Mouse (Mus musculus) embryonic facial prominence, embryonic 15.5 days (tissue): ENCODE results near the gene Dmtf1. TPM values are rescaled to one million over a fixed set of nuclear protein-coding genes. Genes with fewer than 3 reads are reported as not detected.

Experiments used
- ATAC-seq: fragments of 200-750 bp; cut with Nextera tagmentation; 2 replicates; pipeline ENCODE4 v1.8.0; 2017; ENCODE audit warnings: low read depth, moderate TSS enrichment; ENCODE audit not compliant: insufficient number of reproducible peaks, low FRiP score, low TSS enrichment
- H3K27ac ChIP-seq: fragments of 300-500 bp; sonication (generic); replicated peaks from 2 replicates; pipeline ENCODE4 v1.5.1; 2015; ENCODE audit warnings: mild to moderate bottlenecking, inconsistent platforms
- H3K27me3 ChIP-seq: fragments of 300-500 bp; sonication (generic); 2 replicates; pipeline ENCODE4 v1.6.1; 2015; ENCODE audit warnings: inconsistent platforms
- H3K36me3 ChIP-seq: fragments of 300-500 bp; sonication (generic); 2 replicates; pipeline ENCODE4 v1.6.1; 2015; ENCODE audit warnings: mild to moderate bottlenecking, inconsistent platforms
- H3K4me1 ChIP-seq: fragments of 300-500 bp; sonication (generic); 2 replicates; pipeline ENCODE4 v1.6.1; 2015; ENCODE audit warnings: inconsistent platforms
- H3K4me2 ChIP-seq: fragments of 300-500 bp; sonication (generic); replicated peaks from 2 replicates; pipeline ENCODE4 v1.6.1; 2015; ENCODE audit warnings: mild to moderate bottlenecking, inconsistent platforms
- H3K4me3 ChIP-seq: fragments of 300-500 bp; sonication (generic); replicated peaks from 2 replicates; pipeline ENCODE4 v1.5.1; 2015; ENCODE audit warnings: mild to moderate bottlenecking, inconsistent platforms
- H3K9ac ChIP-seq: fragments of 300-500 bp; sonication (generic); 2 replicates; pipeline ENCODE4 v1.6.1; 2015; ENCODE audit warnings: inconsistent platforms
- H3K9me3 ChIP-seq: fragments of 300-500 bp; sonication (generic); replicated peaks from 2 replicates; pipeline ENCODE4 v1.6.1; 2016; ENCODE audit warnings: inconsistent platforms
- WGBS: fragments of 180-500 bp; shearing (Covaris S2); methylation state at CpG from one replicate; pipeline ENCODE4 v1.1.7; 2015; 5-methylcytosine and 5-hydroxymethylcytosine counted together
- polyA plus RNA-seq: library from polyadenylated mRNA; unstranded; fragments of >200 nt; fragmentation: Nextera tagmentation; extraction: Ambion mirVana; gene quantifications from 2 replicates; pipeline ENCODE4 v1.2.1, GENCODE M21; 2015

Dmtf1 gene
- polyA plus RNA-seq, 1 experiment from 2014 or later = 49.0 TPM

- Histone ChIP-seq H3K9me3 (no peaks in the 10 kb centered on the region), H3K9ac (no peak overlapping the region), H3K27me3 (no peaks in the 10 kb centered on the region), H3K27ac (no peak overlapping the region), H3K4me3 (no peak overlapping the region), H3K36me3 (no peaks in the 10 kb centered on the region), H3K4me1 (no peaks in the 10 kb centered on the region), H3K4me2 (no peak overlapping the region)
- ATAC-seq = no peak
These were observed 81.6 kb downstream of the Dmtf1 start for GRCm38 (mm10) chr5:9079773-9080501.

GRCm38 (mm10) chr5:9073177-9073854 lies 88.3 kb downstream of the Dmtf1 start:
- H3K27ac ChIP-seq = no peak overlapping the region
- no peaks in the 10 kb centered on the region for H3K36me3 ChIP-seq
- H3K4me3 ChIP-seq = no peak overlapping the region
- no peaks in the 10 kb centered on the region for H3K4me1 ChIP-seq
- no peak overlapping the region for H3K4me2 ChIP-seq
- H3K27me3 ChIP-seq = no peaks in the 10 kb centered on the region
- no peaks in the 10 kb centered on the region for H3K9me3 ChIP-seq
- WGBS = 32% methylated on average over 5 of the region's 5 CpGs
- peak; percentile 47; the same call in 1 of the 2 replicates for ATAC-seq
- no peak overlapping the region for H3K9ac ChIP-seq

- no peaks in the 10 kb centered on the region for H3K27me3 ChIP-seq
These were observed 90.2 kb downstream of the Dmtf1 start for GRCm38 (mm10) chr5:9071360-9071759.

GRCm38 (mm10) chr5:9069599-9070209 lies 91.9 kb downstream of the Dmtf1 start:
- Histone ChIP-seq H3K36me3 (no peaks in the 10 kb centered on the region), H3K4me1 (no peaks in the 10 kb centered on the region), H3K27ac (no peak overlapping the region), H3K4me2 (no peak overlapping the region), H3K9ac (no peak overlapping the region), H3K27me3 (no peaks in the 10 kb centered on the region), H3K4me3 (no peak overlapping the region), H3K9me3 (no peaks in the 10 kb centered on the region)
- 65% methylated on average over 6 of the region's 6 CpGs for WGBS
- ATAC-seq = no peak

More at GRCm38 (mm10) chr5:9071360-9071759, 90.2 kb downstream of the Dmtf1 start:
- Histone ChIP-seq H3K4me2 (no peak overlapping the region), H3K4me3 (no peak overlapping the region), H3K36me3 (no peaks in the 10 kb centered on the region), H3K27ac (no peak overlapping the region), H3K9me3 (no peaks in the 10 kb centered on the region), H3K9ac (no peak overlapping the region), H3K4me1 (no peaks in the 10 kb centered on the region)
- ATAC-seq = no peak
- 80% methylated on average over 3 of the region's 3 CpGs for WGBS

- Histone ChIP-seq H3K9ac (no peak overlapping the region), H3K27ac (no peak overlapping the region), H3K4me2 (no peak overlapping the region), H3K9me3 (no peaks in the 10 kb centered on the region), H3K27me3 (no peaks in the 10 kb centered on the region), H3K36me3 (no peaks in the 10 kb centered on the region), H3K4me1 (no peaks in the 10 kb centered on the region), H3K4me3 (no peak overlapping the region)
- 45% methylated on average over 2 of the region's 2 CpGs for WGBS
- no peak for ATAC-seq
These were observed 92.7 kb downstream of the Dmtf1 start for GRCm38 (mm10) chr5:9068886-9069285.

Other genes with a start within 250 kb of the Dmtf1 start
- gene Crot, start 164.5 kb downstream of the Dmtf1 start, polyA plus RNA-seq = 37.9 and 38.7 TPM in 2 replicates
- 14.3 and 14.5 TPM in 2 replicates for gene Tmem243, start 61.1 kb downstream of the Dmtf1 start, polyA plus RNA-seq
- gene 9330182L06Rik, start 104.3 kb upstream of the Dmtf1 start, polyA plus RNA-seq = 2.6 and 3.1 TPM in 2 replicates